8 mouse cellular contexts compared by ENCODE assay signal in genomic region chr16:20702522-20702893, GRCm38 (mm10). TPM values are rescaled to one million over a fixed set of nuclear protein-coding genes. Genes with fewer than 3 reads are reported as not detected.
DNase-seq lines count a peak whose midpoint lies in the region; ATAC-seq lines count a peak whose summit lies in the region.

No protein-coding gene starts in this region.

- peak overlapping the region; percentile 78 for H3K27ac ChIP-seq in embryonic facial prominence, embryonic 12.5 days
- H3K27ac ChIP-seq in heart, embryonic 15.5 days, result no peak overlapping the region

- peak overlapping the region; percentile 20 for H3K4me2 ChIP-seq in embryonic facial prominence, embryonic 12.5 days (replicated peaks)
- H3K4me2 ChIP-seq in heart, embryonic 15.5 days, result peak overlapping the region; percentile 13; the same call in 1 of the 2 replicates

- H3K9me3 ChIP-seq in embryonic facial prominence, embryonic 12.5 days, result no peaks in the 10 kb centered on the region
- no peaks in the 10 kb centered on the region for H3K9me3 ChIP-seq in heart, embryonic 15.5 days (replicated peaks)

- no peaks in the 10 kb centered on the region for H3K27me3 ChIP-seq in embryonic facial prominence, embryonic 12.5 days
- no peaks in the 10 kb centered on the region for H3K27me3 ChIP-seq in heart, embryonic 15.5 days

- no peak overlapping the region for H3K4me3 ChIP-seq in embryonic facial prominence, embryonic 12.5 days
- H3K4me3 ChIP-seq in heart, embryonic 15.5 days, result no peak overlapping the region

- WGBS in embryonic facial prominence, embryonic 12.5 days, result 6% methylated on average over 8 of the region's 8 CpGs
- WGBS in heart, embryonic 15.5 days, result 6% methylated on average over 8 of the region's 8 CpGs

- ATAC-seq in embryonic facial prominence, embryonic 12.5 days (ENCODE audit: insufficient number of reproducible peaks, insufficient read depth, low FRiP score, low TSS enrichment), result no peak; the same call in 1 of the 2 replicates
- peak; percentile 48; the same call in 1 of the 2 replicates for ATAC-seq in heart, embryonic 15.5 days (replicated peaks; ENCODE audit: insufficient number of reproducible peaks, insufficient read depth, low FRiP score, low read depth)

- DNase-seq in heart, adult 11 months, result peak; percentile 96
- no peak for DNase-seq in heart, postnatal 25 days (ENCODE audit: low spot score)
- DNase-seq in adrenal gland, postnatal 14 days, result peak; percentile 94
- DNase-seq in kidney, postnatal 14 days, result peak; percentile 83
- peak; percentile 69 for DNase-seq in lung, postnatal 36 days
- DNase-seq in spleen, postnatal 10 days (ENCODE audit: low spot score in 2 of 2), result peak; percentile 55 to 82

- intact Hi-C loops in heart, postnatal 25 days (cut with DNase I), result no loop called here

- peaks cover 17% of the 10 kb centered on the region for H3K4me1 ChIP-seq in embryonic facial prominence, embryonic 12.5 days
- peaks cover 15% of the 10 kb centered on the region for H3K4me1 ChIP-seq in heart, embryonic 15.5 days (replicated peaks)

- peaks cover 30% of the 10 kb centered on the region for H3K36me3 ChIP-seq in embryonic facial prominence, embryonic 12.5 days
- H3K36me3 ChIP-seq in heart, embryonic 15.5 days, result peaks cover 9% of the 10 kb centered on the region; the same call in 1 of the 2 replicates

- H3K9ac ChIP-seq in embryonic facial prominence, embryonic 12.5 days, result peak overlapping the region; percentile 28; the same call in 1 of the 2 replicates
- H3K9ac ChIP-seq in heart, embryonic 15.5 days, result peak overlapping the region; percentile 40

RNA-seq across cellular contexts. Expression of gene Fam131a, which starts 9.5 kb away (rescaled TPM):
- total RNA-seq in heart, postnatal 25 days (2021), result 10 to 100 TPM; 28.3 to 31.4 TPM
- 12.5 and 12.6 TPM in 2 replicates for total RNA-seq in adrenal gland, postnatal 14 days (2021)
- polyA plus RNA-seq in embryonic facial prominence, embryonic 12.5 days (2016; fragmentation: Nextera tagmentation; extraction: Ambion mirVana), result 7.2 and 7.7 TPM in 2 replicates
- polyA plus RNA-seq in heart, embryonic 15.5 days (2015; fragmentation: Nextera tagmentation; extraction: Ambion mirVana), result 7.1 and 9.0 TPM in 2 replicates

RNA-seq across cellular contexts. Expression of gene Polr2h, which starts 15.0 kb away (rescaled TPM):
- 10 to 100 TPM in 1 of 2 experiments, 1 to 10 TPM in 1; 9.0 to 10.5 TPM for total RNA-seq in heart, postnatal 25 days (2021)
- total RNA-seq in adrenal gland, postnatal 14 days (2021), result 33.1 and 34.3 TPM in 2 replicates
- 110 and 118 TPM in 2 replicates for polyA plus RNA-seq in embryonic facial prominence, embryonic 12.5 days (2016; fragmentation: Nextera tagmentation; extraction: Ambion mirVana)
- polyA plus RNA-seq in heart, embryonic 15.5 days (2015; fragmentation: Nextera tagmentation; extraction: Ambion mirVana), result 41.0 and 54.5 TPM in 2 replicates

RNA-seq across cellular contexts. Expression of gene Clcn2, which starts 15.0 kb away (rescaled TPM):
- 1 to 10 TPM; 1.5 to 2.1 TPM for total RNA-seq in heart, postnatal 25 days (2021)
- total RNA-seq in adrenal gland, postnatal 14 days (2021), result 19.5 and 26.8 TPM in 2 replicates
- polyA plus RNA-seq in embryonic facial prominence, embryonic 12.5 days (2016; fragmentation: Nextera tagmentation; extraction: Ambion mirVana), result 28.8 and 31.6 TPM in 2 replicates
- polyA plus RNA-seq in heart, embryonic 15.5 days (2015; fragmentation: Nextera tagmentation; extraction: Ambion mirVana), result 3.8 and 6.5 TPM in 2 replicates

RNA-seq across cellular contexts. Expression of gene Chrd, which starts 30.4 kb away (rescaled TPM):
- 1 to 10 TPM; 2.0 to 2.7 TPM for total RNA-seq in heart, postnatal 25 days (2021)
- 5.2 and 5.9 TPM in 2 replicates for total RNA-seq in adrenal gland, postnatal 14 days (2021)
- polyA plus RNA-seq in embryonic facial prominence, embryonic 12.5 days (2016; fragmentation: Nextera tagmentation; extraction: Ambion mirVana), result 4.7 and 5.9 TPM in 2 replicates
- polyA plus RNA-seq in heart, embryonic 15.5 days (2015; fragmentation: Nextera tagmentation; extraction: Ambion mirVana), result 1.1 and 2.2 TPM in 2 replicates

RNA-seq across cellular contexts. Expression of gene Thpo, which starts 31.8 kb away (rescaled TPM):
- total RNA-seq in heart, postnatal 25 days (2021), result under 1 TPM in 1 of 2 experiments, not detected in 1; 0.50 TPM
- 0.71 and 2.8 TPM in 2 replicates for total RNA-seq in adrenal gland, postnatal 14 days (2021)
- polyA plus RNA-seq in embryonic facial prominence, embryonic 12.5 days (2016; fragmentation: Nextera tagmentation; extraction: Ambion mirVana), result 0.96 and 1.2 TPM in 2 replicates
- 0.08 and 0.34 TPM in 2 replicates for polyA plus RNA-seq in heart, embryonic 15.5 days (2015; fragmentation: Nextera tagmentation; extraction: Ambion mirVana)
